Mouse (Mus musculus): Measurements from ENCODE around the gene Hace1.

DNA sequence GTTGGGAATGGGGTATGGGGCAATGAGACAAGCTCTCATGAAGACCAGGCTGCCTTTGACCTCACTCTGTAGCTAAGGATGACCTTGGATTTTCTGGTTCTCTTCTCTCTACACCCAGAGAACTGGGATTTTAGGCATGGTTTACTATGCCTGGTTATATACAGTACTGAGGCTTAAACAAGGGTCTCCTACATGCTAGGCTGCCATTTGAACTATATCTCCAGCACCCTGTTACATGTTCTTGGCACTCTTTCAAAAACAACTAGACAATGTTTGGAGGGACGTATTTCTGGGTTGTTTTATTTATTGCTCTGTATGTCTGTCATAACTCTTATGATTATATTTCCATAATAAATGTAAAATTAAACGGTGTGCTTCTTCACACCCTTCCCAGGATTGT, 129.2 kb downstream of the Hace1 start:
- TF ChIP-seq PAX5 (IDR thresholded peaks at IDR 0.05; ENCODE audit: low read length): no peak
- no peak for TF ChIP-seq CTCF (conservative IDR thresholded peaks at IDR 0.05 in 1 of 2, IDR thresholded peaks at IDR 0.05 in 1 of 2; ENCODE audit: low read depth in 2 of 2, low read length in 2 of 2)
- TF ChIP-seq E2F4 (IDR thresholded peaks at IDR 0.05; ENCODE audit: insufficient replicate concordance, low read depth, low read length): no peak
- no peak for TF ChIP-seq ZNF384 (IDR thresholded peaks at IDR 0.05; ENCODE audit: low read depth, low read length)
- no peak for TF ChIP-seq ZMIZ1 (IDR thresholded peaks at IDR 0.05; ENCODE audit: low read depth, low read length)

Data from CH12.LX (cell line).